Mouse (Mus musculus) hindbrain, embryonic 13.5 days (tissue): ENCODE data around the gene Cir1. TPM values are rescaled to one million over a fixed set of nuclear protein-coding genes. Genes with fewer than 3 reads are reported as not detected.

Source experiments
- polyA plus RNA-seq: library from polyadenylated mRNA; unstranded; fragments of >200 nt; fragmentation: Nextera tagmentation; extraction: Ambion mirVana; gene quantifications from 2 replicates; pipeline ENCODE4 v1.2.1, GENCODE M21; 2015

Gene Cir1
- polyA plus RNA-seq, 1 experiment from 2014 or later = 31.9 TPM

Other genes with a start within 250 kb of the Cir1 start
- 91.7 and 93.5 TPM in 2 replicates for gene Ola1, start 93.8 kb downstream of the Cir1 start, polyA plus RNA-seq
- gene Sp9, start 40.8 kb downstream of the Cir1 start, polyA plus RNA-seq = 1.7 and 2.1 TPM in 2 replicates
- 9.0 and 9.9 TPM in 2 replicates for gene Scrn3, start 100 bp downstream of the Cir1 start, polyA plus RNA-seq
- gene Gpr155, start 73.9 kb upstream of the Cir1 start, polyA plus RNA-seq = 12.4 and 12.7 TPM in 2 replicates
- 2.3 and 2.5 TPM in 2 replicates for gene Wipf1, start 217.0 kb upstream of the Cir1 start, polyA plus RNA-seq